26 mouse cellular contexts compared by ENCODE assay signal in the genomic region with DNA sequence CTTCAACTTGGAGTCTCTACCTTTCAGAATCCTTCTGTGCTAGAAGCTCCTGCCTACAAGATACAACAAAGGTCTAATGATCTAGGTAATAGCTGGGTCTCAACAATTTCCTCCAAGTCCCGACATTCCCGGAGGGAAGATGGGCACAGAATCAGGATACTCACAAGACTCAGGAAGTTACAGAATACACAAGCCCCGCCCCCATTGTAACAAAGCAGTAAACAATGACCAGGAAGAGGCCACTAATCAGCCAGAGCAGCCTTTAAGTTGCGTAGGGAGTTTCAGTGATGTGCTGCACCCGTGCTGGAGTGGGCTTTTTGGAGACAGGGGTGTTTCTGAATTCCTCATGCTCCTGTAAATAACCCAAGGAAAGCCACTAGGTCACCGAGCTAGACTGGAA. TPM values are rescaled to one million over a fixed set of nuclear protein-coding genes. Genes with fewer than 3 reads are reported as not detected.
"Had no signal": no experiment of that assay in that cellular context is flagged by ENCODE, and none has a peak within 500 bp of the region (broad histone marks: within the 10 kb centered on the region; RNA-seq: fewer than 3 reads in every experiment).

No protein-coding gene starts in this region.

- H3K4me1 ChIP-seq: heart, embryonic 10.5 days; heart, embryonic 13.5 days; heart, embryonic 15.5 days; hindbrain, embryonic 13.5 days; hindbrain, embryonic 15.5 days; kidney, embryonic 15.5 days; limb, embryonic 12.5 days; liver, embryonic 13.5 days had no signal

- H3K36me3 ChIP-seq: heart, embryonic 10.5 days; heart, embryonic 13.5 days; heart, embryonic 15.5 days; hindbrain, embryonic 13.5 days; hindbrain, embryonic 15.5 days; kidney, embryonic 15.5 days; limb, embryonic 12.5 days; liver, embryonic 13.5 days had no signal

- H3K9ac ChIP-seq: heart, embryonic 13.5 days; heart, embryonic 15.5 days; hindbrain, embryonic 13.5 days; hindbrain, embryonic 15.5 days; kidney, embryonic 15.5 days; limb, embryonic 12.5 days; liver, embryonic 13.5 days had no signal

- H3K27ac ChIP-seq: heart, embryonic 10.5 days; heart, embryonic 13.5 days; heart, embryonic 15.5 days; hindbrain, embryonic 13.5 days; hindbrain, embryonic 15.5 days; hindbrain, postnatal 0 days; kidney, embryonic 15.5 days; kidney, postnatal 0 days; limb, embryonic 12.5 days; liver, embryonic 13.5 days had no signal

- DNase-seq: gastrocnemius, postnatal 14 days; gastrocnemius, postnatal 36 days; heart, adult 18-20 months; heart, postnatal 14 days; heart, postnatal 36 days; kidney, adult 11 months; kidney, adult 2 months; kidney, adult 9 months; kidney, postnatal 14 days; kidney, postnatal 36 days; layer of hippocampus, adult 9-11 months; layer of hippocampus, postnatal 36 days; left cerebral cortex, postnatal 4 days; liver; liver, embryonic 13.5 days had no signal

- H3K9me3 ChIP-seq: heart, embryonic 10.5 days; heart, embryonic 13.5 days; heart, embryonic 15.5 days; hindbrain, embryonic 13.5 days; hindbrain, embryonic 15.5 days; kidney, embryonic 15.5 days; limb, embryonic 12.5 days; liver, embryonic 13.5 days had no signal

- ATAC-seq: hindbrain, postnatal 0 days; intestine, embryonic 16.5 days had no signal

- H3K4me3 ChIP-seq: heart, embryonic 10.5 days; heart, embryonic 13.5 days; heart, embryonic 15.5 days; hindbrain, embryonic 13.5 days; hindbrain, embryonic 15.5 days; kidney, embryonic 15.5 days; limb, embryonic 12.5 days; liver, embryonic 13.5 days had no signal

- H3K27me3 ChIP-seq: heart, embryonic 15.5 days; hindbrain, embryonic 13.5 days; hindbrain, embryonic 15.5 days; kidney, embryonic 15.5 days; limb, embryonic 12.5 days; liver, embryonic 13.5 days had no signal

RNA-seq across cellular contexts. Expression of a gene that starts 31.4 kb away (rescaled TPM):
- total RNA-seq: gastrocnemius, postnatal 36 days; hematopoietic stem cell, adult 5-6 weeks had no signal
- polyA plus RNA-seq: kidney, adult 2 months had no signal
